Mouse (Mus musculus) heart, postnatal 10 days (tissue): Measurements from ENCODE around the gene Haus5. TPM values are rescaled to one million over a fixed set of nuclear protein-coding genes. Genes with fewer than 3 reads are reported as not detected.

ENCODE experiments used
- DNase-seq, 2 experiments: peaks; one replicate each; pipeline ENCODE4 v3.0.0; 2021
- intact Hi-C: fragments of 180-260 bp; cut with DNase I; formaldehyde crosslinking; loops from one replicate; pipeline ENCODE4 v1.15.1; 2025
- total RNA-seq, 2 experiments: library from RNA; stranded (reverse); gene quantifications; 2 replicates each; pipeline ENCODE4 v1.2.3; 2021

Gene Haus5
- total RNA-seq, 2 experiments from 2014 or later = 6.7 to 7.7 TPM

DNA sequence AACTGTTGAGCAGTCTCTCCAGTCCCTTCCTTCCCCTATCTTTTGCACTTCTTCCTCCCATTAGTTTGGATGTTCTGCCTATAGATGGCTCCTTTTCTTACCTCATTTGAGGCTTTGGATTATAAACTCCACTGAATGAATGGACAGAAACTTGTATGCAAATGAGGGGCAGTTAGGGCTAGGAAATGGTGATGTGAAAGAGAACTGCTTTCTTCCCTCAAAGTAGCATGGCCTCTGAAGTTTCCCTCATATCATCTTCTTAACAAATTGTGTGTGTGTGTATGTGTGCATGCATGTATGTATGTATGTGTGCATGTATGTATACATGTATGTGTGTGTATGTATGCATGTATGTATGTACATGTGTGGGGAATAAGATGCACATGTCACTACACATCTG, 35.8 kb downstream of the Haus5 start:
- DNase-seq = no peak
- intact Hi-C loops = no loop called here

DNA sequence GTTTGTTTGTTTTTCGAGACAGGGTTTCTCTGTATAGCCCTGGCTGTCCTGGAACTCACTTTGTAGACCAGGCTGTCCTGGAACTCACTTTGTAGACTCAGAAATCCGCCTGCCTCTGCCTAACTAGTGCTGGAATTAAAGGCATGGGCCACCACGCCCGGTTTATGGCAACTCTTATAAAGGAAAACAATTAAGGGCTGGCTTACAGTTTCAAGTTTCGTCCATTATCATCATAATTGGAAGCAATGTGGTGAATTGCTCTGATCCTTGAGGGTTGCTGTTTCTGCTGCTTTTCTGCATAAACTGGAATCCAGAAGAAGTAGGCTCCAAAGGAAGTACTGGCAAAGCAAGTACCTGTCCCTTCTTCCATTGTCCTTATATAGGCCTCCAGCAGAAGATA, 38.1 kb downstream of the Haus5 start:
- intact Hi-C loops = no loop called here

DNA sequence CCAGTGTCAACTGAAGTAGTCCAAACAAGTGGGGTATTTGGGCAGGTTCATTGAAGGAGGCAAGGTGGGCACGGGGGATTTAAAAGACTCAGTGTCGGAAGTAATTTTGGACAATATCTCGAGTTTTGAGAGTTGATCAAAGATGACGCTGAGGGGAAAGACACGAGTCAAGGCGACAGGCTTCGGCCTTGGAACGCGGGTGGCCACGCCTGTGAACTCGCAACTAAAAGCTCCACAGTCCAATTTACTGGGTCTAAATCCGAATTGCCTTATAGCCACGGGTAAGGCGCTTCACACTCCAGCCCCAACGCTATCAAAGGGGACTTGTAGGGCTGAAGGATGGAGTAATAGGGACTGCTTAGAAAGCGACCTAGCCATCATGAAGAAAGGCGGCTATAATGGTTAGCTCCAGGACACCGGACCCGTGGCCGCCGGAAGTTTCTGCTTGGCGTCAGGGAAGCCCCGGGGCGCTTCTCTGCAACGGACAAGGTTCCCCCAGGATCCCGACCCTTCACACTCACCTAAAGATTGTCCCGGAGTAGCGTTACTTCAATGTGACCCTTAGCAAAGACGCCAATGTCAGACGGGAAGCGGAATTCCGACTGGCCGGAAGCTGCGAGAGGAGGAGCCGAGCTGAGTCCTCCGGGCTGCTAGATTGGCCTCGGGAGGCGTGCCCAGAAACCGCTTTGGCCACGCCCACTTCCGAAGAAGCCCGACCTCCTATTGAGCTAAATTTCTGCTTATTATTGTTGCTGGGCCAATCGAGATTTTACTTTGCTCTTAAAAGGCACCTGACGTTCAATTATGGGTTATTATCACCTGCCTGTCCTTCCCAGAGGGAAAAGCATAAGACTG, 39.0 kb downstream of the Haus5 start, which contains the start of gene Cox6b1:
Gene Cox6b1, minus strand, starts transcription at position 622 of the 855 bp plus-strand sequence.
- intact Hi-C loops = no loop called here

More for the DNA sequence above, 38.1 kb downstream of the Haus5 start:
- no peak for DNase-seq

DNA sequence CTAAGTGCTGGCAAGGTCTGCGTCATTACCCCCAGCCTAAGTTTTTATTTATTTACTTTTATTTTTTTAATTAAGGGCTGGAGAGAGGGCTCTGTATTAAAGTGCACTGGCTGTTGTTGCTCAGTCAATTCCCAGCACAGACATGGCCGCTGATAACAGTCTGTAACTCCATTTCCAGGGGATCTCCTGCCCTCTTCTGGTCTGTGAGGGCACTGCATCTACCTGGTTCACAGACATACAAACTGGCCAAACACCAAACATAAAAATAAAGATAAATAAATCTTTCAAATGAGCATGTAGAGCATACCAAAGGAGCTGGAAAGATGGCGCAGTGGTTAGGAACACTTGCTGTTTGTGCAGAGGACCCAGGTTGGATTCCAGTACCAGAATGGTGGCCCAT, 45.6 kb downstream of the Haus5 start:
- DNase-seq = peak in 1 of 2 experiments; percentile 53
- intact Hi-C loops = no loop called here

More for the DNA sequence above, 39.0 kb downstream of the Haus5 start, which contains the start of gene Cox6b1:
- peak; percentile 91 to 93 for DNase-seq

DNA sequence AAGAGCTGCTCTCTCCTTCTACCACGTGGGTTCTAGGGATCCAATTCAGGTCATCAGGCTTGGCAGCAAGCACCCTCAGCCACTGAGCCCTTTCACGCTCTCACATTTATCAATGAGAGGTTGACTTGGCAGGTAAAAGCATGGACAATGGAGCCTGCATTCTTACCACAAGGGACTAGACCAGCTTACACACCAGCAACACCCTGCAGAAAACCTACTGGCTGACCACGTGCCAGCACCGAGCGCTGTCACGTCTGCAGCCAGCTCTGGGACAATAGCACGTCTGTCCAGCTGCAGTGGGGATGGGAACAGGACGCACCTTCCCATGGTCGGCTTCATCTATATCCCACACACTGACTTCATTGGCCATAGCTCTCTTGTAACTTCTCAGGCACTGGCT, 46.1 kb downstream of the Haus5 start:
- no peak for DNase-seq
- intact Hi-C loops = no loop called here

DNA sequence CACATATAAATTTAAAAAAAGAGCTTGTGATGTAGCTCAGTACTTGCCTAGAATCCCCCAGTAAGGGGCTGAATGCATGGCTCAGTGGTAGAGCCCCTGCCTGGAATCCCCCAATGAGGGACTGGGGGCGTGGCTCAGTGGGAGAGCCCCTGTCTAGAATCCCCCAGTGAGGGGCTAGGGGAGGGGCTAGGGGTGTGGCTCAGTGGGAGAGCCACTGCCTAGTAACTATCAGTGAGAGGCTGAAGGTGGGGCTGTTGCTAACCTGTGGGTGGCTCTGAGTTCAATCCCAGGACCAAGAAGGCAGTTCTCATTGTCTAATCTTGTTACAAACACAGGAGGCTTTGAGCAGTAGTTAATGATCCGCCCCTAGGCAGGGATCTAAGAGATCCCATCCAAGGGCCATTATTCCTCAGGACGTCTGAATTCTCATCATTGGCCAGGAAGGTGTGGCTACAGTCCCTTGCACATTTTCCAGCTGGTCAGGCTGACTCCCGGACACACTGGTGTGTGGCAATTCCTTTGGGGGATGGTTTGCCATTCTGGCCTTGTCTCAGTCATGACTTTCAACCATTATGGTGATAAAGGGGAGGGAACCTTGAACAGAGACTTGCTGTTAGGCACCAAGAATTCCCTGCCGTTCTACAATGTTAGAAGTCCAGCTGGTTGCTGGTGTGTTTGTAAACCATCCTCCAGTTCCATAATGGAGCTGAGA, 49.6 kb downstream of the Haus5 start:
- intact Hi-C loops = no loop called here
- no peak for DNase-seq

DNA sequence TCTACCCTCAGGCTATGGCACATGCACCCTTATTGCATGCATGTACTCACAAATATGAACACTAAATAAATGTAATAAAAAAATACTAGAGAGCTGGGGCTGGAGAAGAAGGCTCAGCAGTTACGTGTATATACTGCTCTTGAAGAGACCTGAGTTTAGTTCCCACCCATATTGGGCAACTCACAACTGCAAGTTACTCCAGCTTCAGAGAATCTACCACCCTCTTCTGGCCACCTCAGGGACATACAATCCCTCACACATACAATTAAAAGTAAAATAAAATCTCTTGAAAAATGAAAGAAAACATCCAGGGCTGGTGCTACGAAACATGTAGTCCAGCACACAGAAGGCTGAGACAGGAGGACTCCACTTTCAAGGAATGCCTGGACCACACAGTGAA, 50.3 kb downstream of the Haus5 start:
- DNase-seq = no peak
- intact Hi-C loops = loop anchor here (5.0 kb wide), 1 partner anchor 242 kb away; no protein-coding TSS in a partner anchor

DNA sequence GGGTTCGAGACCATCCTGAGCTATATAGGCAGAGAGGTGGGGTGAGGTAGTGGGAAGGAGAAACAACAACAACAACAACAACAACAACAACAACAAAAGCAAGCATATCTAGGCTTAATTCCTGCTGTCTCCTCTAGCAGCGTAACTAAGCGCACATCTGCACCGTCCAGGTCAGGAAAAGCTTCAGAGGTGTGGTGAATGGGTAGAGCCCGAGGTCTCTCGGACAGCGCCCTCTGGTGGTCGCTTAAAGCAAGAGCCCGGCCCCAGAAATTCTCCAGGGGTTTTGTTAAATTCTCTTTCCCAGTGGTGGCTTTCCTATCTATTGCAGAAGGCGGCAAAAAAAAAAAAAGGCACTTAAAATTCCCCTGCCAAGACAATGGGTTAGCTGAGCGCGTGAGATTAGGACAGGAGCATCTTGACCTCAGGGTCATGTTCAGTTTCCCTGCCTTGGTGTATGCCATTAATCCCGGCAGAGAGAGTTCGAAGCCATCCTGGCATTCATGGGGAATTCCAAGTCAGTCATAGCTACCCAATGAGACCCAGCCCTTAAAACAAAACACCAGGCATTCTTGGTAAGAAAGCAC, 51.2 kb downstream of the Haus5 start:
- intact Hi-C loops = loop anchor here (1.0 to 5.0 kb wide), 2 partner anchors 24 to 241 kb away; no protein-coding TSS in a partner anchor
- peak; percentile 54 to 80 for DNase-seq

DNA sequence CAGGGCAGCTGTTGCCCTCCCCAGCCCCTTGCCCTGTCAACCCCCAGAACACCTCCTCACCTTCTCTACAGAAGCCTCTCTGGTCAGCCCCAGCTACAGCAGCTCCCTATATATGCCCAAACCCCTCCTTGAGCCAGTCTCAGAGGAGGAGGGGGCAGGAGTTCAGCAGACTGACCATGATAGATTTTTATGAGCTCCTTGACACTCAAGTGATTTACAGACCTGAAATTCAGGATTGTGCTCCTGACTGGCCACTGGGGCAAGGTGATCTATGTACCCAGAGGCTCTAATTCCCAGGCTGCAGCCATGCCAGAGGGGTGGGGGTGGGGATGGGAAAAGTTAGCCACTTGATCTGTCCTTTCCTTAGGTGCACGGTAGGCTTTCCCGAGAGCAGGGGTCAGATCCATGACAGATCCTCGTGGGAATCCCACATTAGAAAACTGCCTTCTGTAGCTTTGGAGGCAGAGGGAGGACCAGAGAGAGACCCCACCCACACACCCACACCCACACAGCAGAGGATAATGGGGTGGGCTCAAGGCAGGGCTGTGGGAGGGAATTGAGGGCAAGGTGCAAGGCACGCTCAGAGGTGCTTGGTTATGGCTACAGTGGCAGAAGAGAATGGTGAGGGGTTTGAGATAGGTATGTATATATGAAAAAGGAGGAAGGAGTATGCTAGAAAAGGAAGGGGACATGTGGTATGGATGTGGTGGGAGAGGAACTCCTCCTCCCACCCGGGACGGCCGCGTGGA, 52.0 kb downstream of the Haus5 start, which contains the start of gene Upk1a:
Gene Upk1a, minus strand, starts transcription at position 194 of the 749 bp plus-strand sequence.
- no peak for DNase-seq
- intact Hi-C loops = loop anchor here (1.0 to 5.0 kb wide), 2 partner anchors 24 to 241 kb away; no protein-coding TSS in a partner anchor

DNA sequence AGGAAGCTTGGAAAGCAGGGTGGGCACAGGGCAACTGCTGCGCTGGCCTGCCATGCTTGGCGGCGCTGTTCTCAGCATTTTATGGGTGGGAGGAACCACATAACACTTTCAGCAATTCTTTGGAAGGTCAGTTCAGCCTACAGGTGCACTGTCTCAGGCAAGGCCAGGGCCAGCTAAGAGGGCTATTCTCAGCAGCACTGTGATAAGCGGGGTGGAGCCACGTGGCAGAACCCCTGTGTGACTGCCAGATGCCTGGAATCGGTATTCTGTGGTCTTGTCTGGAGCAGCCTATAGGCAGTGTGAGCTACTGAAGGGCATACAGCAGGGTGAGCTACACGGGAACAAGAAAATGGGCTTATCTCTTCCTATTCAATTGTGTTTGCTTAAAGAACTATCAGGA, 54.8 kb downstream of the Haus5 start:
- intact Hi-C loops = loop anchor here (5.0 kb wide), 1 partner anchor 238 kb away; no protein-coding TSS in a partner anchor

DNA sequence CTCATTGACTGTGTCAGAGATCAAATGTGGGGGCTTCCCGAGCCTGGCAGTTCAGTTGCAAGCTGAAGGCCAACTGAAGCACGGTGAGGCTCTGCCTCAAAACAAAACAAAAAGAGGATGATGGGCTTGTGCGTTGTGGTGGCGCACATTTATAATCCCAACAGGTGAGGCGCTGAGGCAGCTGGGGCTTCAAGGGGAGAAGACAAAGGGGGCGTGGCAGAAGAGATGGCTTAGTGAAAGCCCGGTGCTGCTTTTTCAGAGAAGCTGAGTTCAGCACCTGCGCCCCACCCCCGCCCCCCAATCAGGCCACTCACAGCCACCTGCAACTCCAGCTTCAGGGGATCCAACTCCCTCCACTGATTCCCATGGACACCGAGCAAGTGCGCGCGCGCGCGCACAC, 56.3 kb downstream of the Haus5 start:
- no peak for DNase-seq
- intact Hi-C loops = loop anchor here (1.0 to 5.0 kb wide), 2 partner anchors 19 to 116 kb away; partner anchors contain the start of gene Prodh2

More for the DNA sequence above, 54.8 kb downstream of the Haus5 start:
- peak; percentile 69 to 83 for DNase-seq

DNA sequence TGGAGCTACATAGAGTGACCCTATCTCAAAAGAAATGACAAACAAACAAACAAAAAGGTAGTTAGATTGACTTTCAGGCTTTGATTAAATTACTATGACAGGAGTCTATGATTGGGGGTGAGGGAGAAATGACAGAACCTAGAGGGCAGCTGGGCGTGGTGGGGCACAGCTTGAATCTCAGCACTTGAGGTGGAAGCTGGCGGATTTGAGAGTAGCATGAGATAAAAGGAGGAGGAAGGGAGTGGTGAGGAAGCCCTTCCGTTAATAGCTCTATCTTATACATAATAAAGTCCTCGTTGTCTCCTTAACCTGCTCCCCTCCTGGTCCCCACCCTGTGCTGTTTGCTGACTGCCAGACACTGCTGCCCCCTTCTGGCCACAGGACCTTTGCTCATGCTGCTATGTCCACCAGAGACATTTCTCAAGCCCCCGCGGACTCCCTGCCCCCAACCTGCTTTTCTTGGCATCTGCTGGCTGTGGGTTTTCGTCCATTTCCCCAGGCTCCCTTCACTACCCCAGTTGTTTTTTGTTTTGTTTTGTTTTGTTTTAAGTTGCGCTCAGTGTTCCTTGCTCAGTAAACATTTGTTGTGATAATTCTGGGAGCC, 57.0 kb downstream of the Haus5 start:
- DNase-seq = peak; percentile 58 to 68
- intact Hi-C loops = loop anchor here (1.0 to 5.0 kb wide), 2 partner anchors 19 to 116 kb away; partner anchors contain the start of gene Prodh2

DNA sequence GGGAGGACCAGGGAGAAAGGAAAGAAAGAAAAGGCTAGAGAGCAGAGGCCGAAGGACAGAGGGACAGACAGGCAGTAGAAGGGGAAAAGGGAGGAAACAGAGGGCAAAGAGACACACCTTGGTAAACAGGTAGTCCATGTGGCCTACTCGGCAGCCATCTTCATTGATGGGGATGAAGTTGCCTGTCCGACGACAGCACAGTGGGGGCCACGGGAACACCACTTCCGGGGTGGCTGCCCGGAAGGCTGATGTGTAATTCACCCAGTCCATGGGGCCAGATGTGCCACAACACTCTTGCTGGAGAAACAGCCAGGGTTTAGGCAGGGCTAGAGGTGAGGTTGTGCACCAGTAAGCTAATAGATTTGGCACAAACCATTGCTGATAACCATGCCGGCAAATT, 59.9 kb downstream of the Haus5 start:
- intact Hi-C loops = loop anchor here (5.0 kb wide), 1 partner anchor 113 kb away; the partner anchor contains the start of gene Prodh2
- DNase-seq = no peak

DNA sequence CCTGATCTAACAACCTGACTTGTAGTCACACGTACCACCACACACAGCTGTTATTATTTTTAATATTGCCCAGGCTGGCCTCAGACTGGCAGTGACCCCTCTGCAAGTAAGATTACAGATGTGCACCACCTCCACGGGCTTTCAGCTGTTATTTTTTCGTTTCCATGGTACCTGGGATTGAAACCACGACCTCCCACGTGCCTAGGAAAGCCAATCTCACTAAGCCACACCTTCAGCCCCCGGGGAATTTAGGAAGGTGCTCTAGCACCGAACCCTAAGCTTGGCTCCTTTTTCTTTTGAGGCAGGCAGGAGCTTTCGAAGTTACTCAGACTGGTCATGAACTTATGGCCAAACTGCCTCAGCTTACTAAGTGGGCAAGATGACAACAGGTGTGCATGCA, 60.4 kb downstream of the Haus5 start:
- no peak for DNase-seq
- intact Hi-C loops = no loop called here

Other genes starting within 250 kb of the Haus5 start
- gene Hcst, start 245.1 kb downstream of the Haus5 start, total RNA-seq = 1 to 10 TPM in 1 of 2 experiments, under 1 TPM in 1; 0.92 to 1.8 TPM
- gene Nfkbid, start 243.3 kb downstream of the Haus5 start, total RNA-seq = under 1 TPM; 0.29 to 0.45 TPM
- 1 to 10 TPM; 4.1 to 6.2 TPM for gene Aplp1, start 219.5 kb downstream of the Haus5 start, total RNA-seq
- gene Kirrel2, start 207.3 kb downstream of the Haus5 start, total RNA-seq = under 1 TPM; 0.07 to 0.17 TPM
- not detected for gene Nphs1, start 206.7 kb downstream of the Haus5 start, total RNA-seq
- gene Prodh2, start 171.4 kb downstream of the Haus5 start, total RNA-seq = not detected
- gene Arhgap33, start 129.9 kb downstream of the Haus5 start, total RNA-seq = 1 to 10 TPM; 3.7 to 3.9 TPM
- gene Hspb6, start 112.8 kb downstream of the Haus5 start, total RNA-seq = 100 to 1,000 TPM; 391 to 393 TPM
- 1 to 10 TPM; 2.7 to 4.8 TPM for gene Proser3, start 112.7 kb downstream of the Haus5 start, total RNA-seq
- 10 to 100 TPM; 15.0 to 23.6 TPM for gene Lin37, start 105.2 kb downstream of the Haus5 start, total RNA-seq
- 10 to 100 TPM; 67.4 to 78.2 TPM for gene U2af1l4, start 101.7 kb downstream of the Haus5 start, total RNA-seq
- 1 to 10 TPM; 1.7 to 1.8 TPM for gene Gm49396, start 101.7 kb downstream of the Haus5 start, total RNA-seq
- gene Psenen, start 101.4 kb downstream of the Haus5 start, total RNA-seq = 10 to 100 TPM; 78.2 to 80.1 TPM
- gene Igflr1, start 99.6 kb downstream of the Haus5 start, total RNA-seq = 1 to 10 TPM; 1.6 to 2.0 TPM
- gene Kmt2b, start 76.3 kb downstream of the Haus5 start, total RNA-seq = 10 to 100 TPM; 25.8 to 30.2 TPM
- not detected for gene Zbtb32, start 66.1 kb downstream of the Haus5 start, total RNA-seq
- under 1 TPM; 0.42 to 0.48 TPM for gene Upk1a, start 52.1 kb downstream of the Haus5 start, total RNA-seq
- 1,000 to 10,000 TPM; 4,137 to 4,381 TPM for gene Cox6b1, start 38.8 kb downstream of the Haus5 start, total RNA-seq
- not detected for gene Etv2, start 29.1 kb downstream of the Haus5 start, total RNA-seq
- 10 to 100 TPM; 58.8 to 60.3 TPM for gene Rbm42, start 14.7 kb downstream of the Haus5 start, total RNA-seq
- gene Pmis2, start 6.6 kb upstream of the Haus5 start, total RNA-seq = under 1 TPM in 1 of 2 experiments, not detected in 1; 0.67 TPM
- not detected for gene 2200002J24Rik, start 33.9 kb upstream of the Haus5 start, total RNA-seq
- under 1 TPM in 1 of 2 experiments, not detected in 1; 0.12 TPM for gene Atp4a, start 47.2 kb upstream of the Haus5 start, total RNA-seq
- 100 to 1,000 TPM; 229 to 244 TPM for gene Tmem147, start 64.5 kb upstream of the Haus5 start, total RNA-seq
- not detected for gene Gapdhs, start 78.7 kb upstream of the Haus5 start, total RNA-seq
- 1 to 10 TPM; 4.5 to 4.8 TPM for gene Sbsn, start 86.5 kb upstream of the Haus5 start, total RNA-seq
- 1 to 10 TPM; 5.8 to 8.1 TPM for gene Dmkn, start 98.8 kb upstream of the Haus5 start, total RNA-seq
- not detected for gene Krtdap, start 122.9 kb upstream of the Haus5 start, total RNA-seq
- gene Ffar2, start 158.8 kb upstream of the Haus5 start, total RNA-seq = under 1 TPM; 0.35 to 0.57 TPM
- not detected for gene Ffar3, start 191.2 kb upstream of the Haus5 start, total RNA-seq
- under 1 TPM in 1 of 2 experiments, not detected in 1; 0.05 TPM for gene Ffar1, start 196.6 kb upstream of the Haus5 start, total RNA-seq
- 1 to 10 TPM; 1.1 to 1.4 TPM for gene Cd22, start 215.3 kb upstream of the Haus5 start, total RNA-seq
- gene Mag, start 249.9 kb upstream of the Haus5 start, total RNA-seq = under 1 TPM in 1 of 2 experiments, not detected in 1; 0.48 TPM